Mouse (Mus musculus): ENCODE measurements around the gene Relb.

Gene Relb

GRCm38 (mm10) chr7:19629361-19629734 is at the start of gene Relb:
Gene Relb, minus strand, starts transcription at chr7:19629438.
- peak; percentile 85 for DNase-seq (ENCODE audit: low spot score)

- DNase-seq (ENCODE audit: low spot score), result no peak
Observed at GRCm38 (mm10) chr7:19678901-19679300, 49.7 kb upstream of the Relb start.

- no peak for DNase-seq (ENCODE audit: low spot score)
Observed at GRCm38 (mm10) chr7:19677872-19678271, 48.6 kb upstream of the Relb start, which contains the start of gene Apoc2. Gene Apoc2, minus strand, starts transcription at chr7:19677941.

GRCm38 (mm10) chr7:19676662-19677061 is 47.4 kb upstream of the Relb start:
- DNase-seq (ENCODE audit: low spot score), result no peak

GRCm38 (mm10) chr7:19675824-19676223 is 46.6 kb upstream of the Relb start:
- DNase-seq (ENCODE audit: low spot score), result no peak

GRCm38 (mm10) chr7:19673083-19673699 is 44.0 kb upstream of the Relb start:
- DNase-seq (ENCODE audit: low spot score), result no peak

- no peak for DNase-seq (ENCODE audit: low spot score)
Observed at GRCm38 (mm10) chr7:19671511-19671910, 42.3 kb upstream of the Relb start.

GRCm38 (mm10) chr7:19668947-19669721 is 39.9 kb upstream of the Relb start:
- peak; percentile 89 for DNase-seq (ENCODE audit: low spot score)

GRCm38 (mm10) chr7:19667434-19667833 is 38.2 kb upstream of the Relb start:
- DNase-seq (ENCODE audit: low spot score), result no peak

GRCm38 (mm10) chr7:19666750-19667149 is 37.5 kb upstream of the Relb start:
- peak; percentile 22 for DNase-seq (ENCODE audit: low spot score)

- DNase-seq (ENCODE audit: low spot score), result peak; percentile 98
Observed at GRCm38 (mm10) chr7:19664955-19665841, 36.0 kb upstream of the Relb start, which contains the start of gene Clptm1. Gene Clptm1, minus strand, starts transcription at chr7:19665033.

- no peak for DNase-seq (ENCODE audit: low spot score)
Observed at GRCm38 (mm10) chr7:19664455-19664954, 35.3 kb upstream of the Relb start.

GRCm38 (mm10) chr7:19663940-19664339 is 34.7 kb upstream of the Relb start:
- DNase-seq (ENCODE audit: low spot score), result peak; percentile 14

GRCm38 (mm10) chr7:19652614-19653013 is 23.4 kb upstream of the Relb start:
- no peak for DNase-seq (ENCODE audit: low spot score)

- DNase-seq (ENCODE audit: low spot score), result no peak
Observed at GRCm38 (mm10) chr7:19651063-19651786, 22.0 kb upstream of the Relb start.

- DNase-seq (ENCODE audit: low spot score), result no peak
Observed at GRCm38 (mm10) chr7:19641223-19641622, 12.0 kb upstream of the Relb start.

GRCm38 (mm10) chr7:19635074-19635827 is 6.0 kb upstream of the Relb start:
- no peak for DNase-seq (ENCODE audit: low spot score)

- no peak for DNase-seq (ENCODE audit: low spot score)
Observed at GRCm38 (mm10) chr7:19634591-19634990, 5.4 kb upstream of the Relb start.

- DNase-seq (ENCODE audit: low spot score), result no peak
Observed at GRCm38 (mm10) chr7:19633855-19634254, 4.6 kb upstream of the Relb start.

GRCm38 (mm10) chr7:19633197-19633596 is 4.0 kb upstream of the Relb start:
- no peak for DNase-seq (ENCODE audit: low spot score)

- DNase-seq (ENCODE audit: low spot score), result peak; percentile 60
Observed at GRCm38 (mm10) chr7:19632720-19633119, 3.5 kb upstream of the Relb start.
